Mouse (Mus musculus) megakaryocyte, embryonic 14.5 days (primary cell): ENCODE results near the gene Fndc9.

Source experiments
- FLI1 ChIP-seq: IDR thresholded peaks from 2 replicates; pipeline ENCODE4 v1.6.1; 2012; ENCODE audit warnings: low read length, inconsistent platforms, mixed read lengths
- GATA1 ChIP-seq: IDR thresholded peaks from 3 replicates; pipeline ENCODE4 v1.6.1; 2012; ENCODE audit warnings: mixed read lengths, low read length, inconsistent platforms, borderline replicate concordance

- TF ChIP-seq GATA1 (no peak), FLI1 (no peak)
Observed at GRCm38 (mm10) chr11:46269893-46270292, 34.6 kb downstream of the Fndc9 start.
